Mouse (Mus musculus): ENCODE data around the gene Rfx2. TPM values are rescaled to one million over a fixed set of nuclear protein-coding genes. Genes with fewer than 3 reads are reported as not detected.
A peak's percentile ranks its signal among the peaks of the same experiment; 100 is the strongest.

Gene Rfx2
- polyA plus RNA-seq, 1 experiment from 2014 or later, result 5.0 TPM

DNA sequence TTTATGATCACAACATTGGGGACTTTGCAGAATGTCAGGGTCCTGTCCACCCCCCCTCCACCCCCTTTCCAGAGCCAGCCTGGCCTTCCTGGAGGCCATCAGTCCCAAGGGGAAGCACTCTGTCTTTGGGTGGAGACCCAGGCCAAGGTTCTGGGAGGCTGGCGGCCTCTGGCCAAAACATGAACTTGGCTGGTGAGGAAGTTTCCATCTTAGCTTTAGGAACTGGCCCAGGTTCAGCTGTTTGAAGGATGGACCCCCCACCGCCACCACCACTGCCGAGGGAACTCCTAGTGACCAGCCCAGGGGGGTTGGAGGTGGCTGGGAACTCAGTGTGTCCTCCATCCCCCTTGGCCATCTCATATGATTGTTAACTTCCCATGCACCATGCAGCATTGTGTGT, 69.7 kb downstream of the Rfx2 start:
- Histone ChIP-seq H3K4me2 (ENCODE audit: low read length) (no peak overlapping the region), H3K4me1 (ENCODE audit: control insufficient read depth in 2 of 2, insufficient read depth in 2 of 2, low read length in 2 of 2) (peaks cover 20 to 36% of the 10 kb centered on the region in 2 experiments), H3K27ac (replicated peaks in 1 of 2; ENCODE audit: control insufficient read depth in 1 of 2, insufficient read depth in 1 of 2, low read depth in 2 of 2, low read length in 2 of 2) (no peak overlapping the region), H3K36me3 (ENCODE audit: control insufficient read depth, insufficient read depth, low read length) (no peaks in the 10 kb centered on the region), H3K4me3 (ENCODE audit: control insufficient read depth in 1 of 2, insufficient read depth in 1 of 2, low read depth in 1 of 2, low read length in 2 of 2) (no peak overlapping the region), H3K9ac (ENCODE audit: low read length) (peak overlapping the region; percentile 67; the same call in 1 of the 2 replicates), H3K9me3 (ENCODE audit: control insufficient read depth, low read length) (no peaks in the 10 kb centered on the region), H3K27me3 (ENCODE audit: control insufficient read depth, insufficient read depth, low read length) (peaks cover 24% of the 10 kb centered on the region)
- 56% methylated on average over 3 of the region's 3 CpGs for WGBS
- ATAC-seq (ENCODE audit: insufficient number of reproducible peaks, insufficient read depth, low FRiP score, low read depth), result no peak

DNA sequence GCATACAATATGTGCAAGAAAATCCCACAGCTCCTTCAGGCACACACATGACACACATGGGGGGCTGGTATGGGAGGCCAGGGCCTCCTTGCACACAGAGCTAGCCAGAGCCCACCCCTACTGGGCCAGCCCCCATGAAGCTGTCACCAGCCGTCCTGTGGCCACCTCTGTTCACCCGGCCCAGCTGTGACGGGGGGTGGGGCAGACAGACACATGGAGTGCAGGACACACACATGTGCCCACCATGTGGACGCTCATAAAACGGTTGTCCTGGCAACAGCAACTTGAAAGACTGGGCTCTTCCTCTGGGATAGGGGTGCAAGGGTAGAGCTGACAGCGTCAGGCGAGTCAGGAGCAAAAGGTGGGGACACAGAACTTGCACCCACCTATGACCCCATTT, 71.6 kb downstream of the Rfx2 start:
- Histone ChIP-seq H3K9me3 (ENCODE audit: control insufficient read depth, low read length) (no peaks in the 10 kb centered on the region), H3K9ac (ENCODE audit: low read length) (no peak overlapping the region), H3K36me3 (ENCODE audit: control insufficient read depth, insufficient read depth, low read length) (no peaks in the 10 kb centered on the region), H3K27me3 (ENCODE audit: control insufficient read depth, insufficient read depth, low read length) (peaks cover 42% of the 10 kb centered on the region), H3K4me1 (ENCODE audit: control insufficient read depth in 2 of 2, insufficient read depth in 2 of 2, low read length in 2 of 2) (peaks cover 15 to 30% of the 10 kb centered on the region in 2 experiments), H3K4me3 (ENCODE audit: control insufficient read depth in 1 of 2, insufficient read depth in 1 of 2, low read depth in 1 of 2, low read length in 2 of 2) (no peak overlapping the region), H3K27ac (replicated peaks in 1 of 2; ENCODE audit: control insufficient read depth in 1 of 2, insufficient read depth in 1 of 2, low read depth in 2 of 2, low read length in 2 of 2) (no peak overlapping the region), H3K4me2 (ENCODE audit: low read length) (no peak overlapping the region)
- 52% methylated on average over 7 of the region's 7 CpGs for WGBS
- no peak for ATAC-seq (ENCODE audit: insufficient number of reproducible peaks, insufficient read depth, low FRiP score, low read depth)

DNA sequence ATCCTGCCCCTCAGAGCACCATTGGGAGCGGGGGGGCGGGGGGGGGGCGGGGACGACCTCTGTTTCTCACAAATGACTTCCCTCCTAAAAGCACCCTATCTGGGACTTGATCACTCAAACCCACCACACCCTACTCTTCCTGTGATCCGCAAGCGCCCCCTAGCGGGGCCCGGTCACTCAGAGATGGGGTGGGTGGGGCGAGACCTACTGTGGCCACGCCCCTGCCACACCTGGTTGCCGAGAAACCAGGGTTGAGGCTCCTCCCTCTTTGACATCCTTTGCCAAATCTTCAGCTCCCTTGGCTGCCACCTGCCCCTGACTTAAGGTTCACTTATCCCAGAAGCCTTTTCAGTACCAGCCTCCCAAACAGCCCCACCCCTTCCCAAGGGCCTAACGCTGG, 72.7 kb downstream of the Rfx2 start:
- peaks cover 12 to 25% of the 10 kb centered on the region in 2 experiments; a peak in 3 of 4 replicates for H3K4me1 ChIP-seq (ENCODE audit: control insufficient read depth in 2 of 2, insufficient read depth in 2 of 2, low read length in 2 of 2)

DNA sequence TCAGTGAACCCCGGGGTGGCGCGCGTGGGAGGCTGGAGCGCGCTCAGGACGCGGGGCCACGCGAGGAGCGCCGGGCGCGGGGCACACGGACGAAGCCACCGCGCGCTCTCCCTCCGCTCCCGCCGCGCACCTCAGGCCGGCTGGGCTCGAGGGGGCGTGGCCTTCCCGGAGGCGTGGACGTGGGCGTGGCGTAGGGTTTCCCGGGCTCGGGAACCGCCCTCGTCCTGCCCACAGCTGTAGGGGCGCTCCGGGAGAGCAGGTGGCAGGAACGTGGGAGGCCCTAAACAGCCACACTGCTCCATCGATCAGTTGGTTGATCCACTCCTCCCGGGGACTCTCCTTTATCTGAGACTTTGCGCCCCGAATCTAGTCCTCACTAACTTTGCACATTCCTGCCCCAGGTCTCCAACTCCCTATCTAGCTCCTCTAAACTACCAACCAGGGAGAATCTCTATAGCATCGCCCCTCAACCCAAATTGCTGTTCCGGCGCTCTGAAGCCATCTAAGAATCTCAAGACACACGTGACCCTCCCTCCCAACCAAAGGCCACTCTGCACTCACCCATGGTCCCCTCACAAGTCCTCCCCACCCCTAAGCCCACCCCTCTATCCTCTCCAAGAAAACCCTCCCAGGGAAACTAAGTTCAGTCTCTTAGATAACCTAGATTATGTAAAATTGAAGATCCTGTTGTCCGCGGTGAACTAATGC, 73.2 kb downstream of the Rfx2 start, which contains the start of gene Nrtn:
Gene Nrtn (minus strand): TSS at position 115 of the 708 bp plus-strand sequence.
- Histone ChIP-seq H3K9me3 (ENCODE audit: control insufficient read depth, low read length) (no peaks in the 10 kb centered on the region), H3K36me3 (ENCODE audit: control insufficient read depth, insufficient read depth, low read length) (no peaks in the 10 kb centered on the region), H3K27ac (replicated peaks in 1 of 2; ENCODE audit: control insufficient read depth in 1 of 2, insufficient read depth in 1 of 2, low read depth in 2 of 2, low read length in 2 of 2) (no peak within 1 kb of the TSS), H3K9ac (ENCODE audit: low read length) (peak within 1 kb of the TSS; percentile 70), H3K27me3 (ENCODE audit: control insufficient read depth, insufficient read depth, low read length) (peaks cover 59% of the 10 kb centered on the region), H3K4me2 (ENCODE audit: low read length) (peak within 1 kb of the TSS; percentile 92), H3K4me1 (ENCODE audit: control insufficient read depth in 2 of 2, insufficient read depth in 2 of 2, low read length in 2 of 2) (peaks cover 6 to 19% of the 10 kb centered on the region in 2 experiments; a peak in 3 of 4 replicates), H3K4me3 (ENCODE audit: control insufficient read depth in 1 of 2, insufficient read depth in 1 of 2, low read depth in 1 of 2, low read length in 2 of 2) (peak within 1 kb of the TSS; percentile 45 to 50)
- WGBS, result 2% methylated on average over 43 of the region's 48 CpGs
- peak; percentile 52 for ATAC-seq (ENCODE audit: insufficient number of reproducible peaks, insufficient read depth, low FRiP score, low read depth)

More for the DNA sequence above, 72.7 kb downstream of the Rfx2 start:
- Histone ChIP-seq H3K36me3 (ENCODE audit: control insufficient read depth, insufficient read depth, low read length) (no peaks in the 10 kb centered on the region), H3K27me3 (ENCODE audit: control insufficient read depth, insufficient read depth, low read length) (peaks cover 53% of the 10 kb centered on the region), H3K27ac (replicated peaks in 1 of 2; ENCODE audit: control insufficient read depth in 1 of 2, insufficient read depth in 1 of 2, low read depth in 2 of 2, low read length in 2 of 2) (no peak overlapping the region), H3K9ac (ENCODE audit: low read length) (no peak overlapping the region), H3K4me3 (ENCODE audit: control insufficient read depth in 1 of 2, insufficient read depth in 1 of 2, low read depth in 1 of 2, low read length in 2 of 2) (no peak overlapping the region), H3K4me2 (ENCODE audit: low read length) (peak overlapping the region; percentile 92), H3K9me3 (ENCODE audit: control insufficient read depth, low read length) (no peaks in the 10 kb centered on the region)
- WGBS, result 6% methylated on average over 12 of the region's 12 CpGs
- 0 out of 2 replicates have a peak, but pooled peaks have one; percentile 7 for ATAC-seq (ENCODE audit: insufficient number of reproducible peaks, insufficient read depth, low FRiP score, low read depth)

GRCm38 (mm10) chr17:56756703-56757399, 74.0 kb downstream of the Rfx2 start:
- no peaks in the 10 kb centered on the region for H3K9me3 ChIP-seq (ENCODE audit: control insufficient read depth, low read length)
- H3K4me3 ChIP-seq (ENCODE audit: control insufficient read depth in 1 of 2, insufficient read depth in 1 of 2, low read depth in 1 of 2, low read length in 2 of 2), result peak overlapping the region; percentile 45 to 50
- H3K4me1 ChIP-seq (ENCODE audit: control insufficient read depth in 2 of 2, insufficient read depth in 2 of 2, low read length in 2 of 2), result peaks cover 5 to 14% of the 10 kb centered on the region in 2 experiments; a peak in 3 of 4 replicates
- 1% methylated on average over 51 of the region's 51 CpGs for WGBS
- peak overlapping the region; percentile 70 for H3K9ac ChIP-seq (ENCODE audit: low read length)
- no peak overlapping the region for H3K27ac ChIP-seq (replicated peaks in 1 of 2; ENCODE audit: control insufficient read depth in 1 of 2, insufficient read depth in 1 of 2, low read depth in 2 of 2, low read length in 2 of 2)
- H3K27me3 ChIP-seq (ENCODE audit: control insufficient read depth, insufficient read depth, low read length), result peaks cover 66% of the 10 kb centered on the region
- no peaks in the 10 kb centered on the region for H3K36me3 ChIP-seq (ENCODE audit: control insufficient read depth, insufficient read depth, low read length)
- peak overlapping the region; percentile 92 for H3K4me2 ChIP-seq (ENCODE audit: low read length)
- 0 out of 2 replicates have a peak, but pooled peaks have one; percentile 3 for ATAC-seq (ENCODE audit: insufficient number of reproducible peaks, insufficient read depth, low FRiP score, low read depth)

DNA sequence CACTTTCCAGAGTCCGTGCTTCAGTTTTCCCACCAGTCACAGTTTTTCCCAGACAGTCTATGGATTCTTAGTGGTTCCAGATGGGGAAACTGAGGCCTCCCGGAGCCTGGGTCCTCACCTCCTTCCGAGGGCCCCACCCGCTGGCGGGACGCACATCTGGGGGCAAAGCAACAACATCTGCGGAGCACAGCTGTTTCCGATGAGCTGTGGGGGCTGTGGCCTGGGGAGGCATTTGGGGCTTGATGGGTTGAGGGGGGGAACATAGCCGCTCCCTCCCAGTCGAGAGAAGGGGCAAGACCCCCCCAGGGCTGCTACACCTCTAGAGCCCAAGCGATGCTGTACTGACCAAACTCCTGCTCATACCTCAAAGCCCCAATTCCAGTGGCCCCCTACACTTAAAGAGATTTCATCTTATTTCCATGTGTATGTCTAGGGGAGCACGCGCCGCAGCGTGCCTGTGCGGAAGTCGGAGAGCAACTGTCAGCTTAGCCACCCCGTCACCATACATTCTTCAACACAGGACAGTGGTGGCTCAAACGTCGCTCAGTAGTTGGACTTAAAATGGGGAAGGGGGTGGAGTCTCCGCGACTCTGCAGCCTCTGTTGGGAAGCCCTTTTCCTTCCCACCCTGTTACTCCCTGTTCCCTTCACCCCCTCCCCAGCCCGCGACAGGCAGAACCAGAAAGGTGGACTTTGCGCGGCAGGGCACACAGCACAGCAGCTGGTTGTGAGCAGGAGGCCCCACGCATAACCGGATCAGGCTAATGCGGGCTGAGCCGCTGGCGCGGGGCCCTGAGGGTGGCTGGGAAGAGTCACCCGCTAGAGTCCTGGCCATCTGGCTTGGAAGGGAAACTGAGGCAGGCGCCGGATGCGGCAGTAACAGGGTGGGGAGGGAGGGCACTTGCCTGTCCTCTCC, 76.3 kb downstream of the Rfx2 start:
- no peak overlapping the region for H3K9ac ChIP-seq (ENCODE audit: low read length)
- H3K9me3 ChIP-seq (ENCODE audit: control insufficient read depth, low read length), result 0 out of 2 replicates have a peak, but pooled peaks cover 2% of the 10 kb centered on the region
- H3K4me1 ChIP-seq (ENCODE audit: control insufficient read depth in 2 of 2, insufficient read depth in 2 of 2, low read length in 2 of 2), result peaks cover 3 to 10% of the 10 kb centered on the region in 2 experiments; a peak in 3 of 4 replicates
- H3K4me3 ChIP-seq (ENCODE audit: control insufficient read depth in 1 of 2, insufficient read depth in 1 of 2, low read depth in 1 of 2, low read length in 2 of 2), result peak overlapping the region in 1 of 2 experiments; percentile 4; a peak in 1 of 4 replicates
- ATAC-seq (ENCODE audit: insufficient number of reproducible peaks, insufficient read depth, low FRiP score, low read depth), result no peak
- 0 out of 2 replicates have a peak overlapping the region, but pooled peaks have one; percentile 4 for H3K4me2 ChIP-seq (ENCODE audit: low read length)
- H3K27ac ChIP-seq (replicated peaks in 1 of 2; ENCODE audit: control insufficient read depth in 1 of 2, insufficient read depth in 1 of 2, low read depth in 2 of 2, low read length in 2 of 2), result no peak overlapping the region
- peaks cover 78% of the 10 kb centered on the region for H3K27me3 ChIP-seq (ENCODE audit: control insufficient read depth, insufficient read depth, low read length)
- 12% methylated on average over 36 of the region's 36 CpGs for WGBS
- no peaks in the 10 kb centered on the region for H3K36me3 ChIP-seq (ENCODE audit: control insufficient read depth, insufficient read depth, low read length)

GRCm38 (mm10) chr17:56753452-56753851, 77.4 kb downstream of the Rfx2 start:
- ATAC-seq (ENCODE audit: insufficient number of reproducible peaks, insufficient read depth, low FRiP score, low read depth), result no peak
- 0 out of 2 replicates have a peak, but pooled peaks cover 2% of the 10 kb centered on the region for H3K9me3 ChIP-seq (ENCODE audit: control insufficient read depth, low read length)
- H3K4me2 ChIP-seq (ENCODE audit: low read length), result no peak overlapping the region
- peaks cover 3 to 10% of the 10 kb centered on the region in 2 experiments; a peak in 3 of 4 replicates for H3K4me1 ChIP-seq (ENCODE audit: control insufficient read depth in 2 of 2, insufficient read depth in 2 of 2, low read length in 2 of 2)
- H3K27me3 ChIP-seq (ENCODE audit: control insufficient read depth, insufficient read depth, low read length), result peaks cover 78% of the 10 kb centered on the region
- no peak overlapping the region for H3K27ac ChIP-seq (replicated peaks in 1 of 2; ENCODE audit: control insufficient read depth in 1 of 2, insufficient read depth in 1 of 2, low read depth in 2 of 2, low read length in 2 of 2)
- H3K4me3 ChIP-seq (ENCODE audit: control insufficient read depth in 1 of 2, insufficient read depth in 1 of 2, low read depth in 1 of 2, low read length in 2 of 2), result no peak overlapping the region
- H3K9ac ChIP-seq (ENCODE audit: low read length), result no peak overlapping the region
- no peaks in the 10 kb centered on the region for H3K36me3 ChIP-seq (ENCODE audit: control insufficient read depth, insufficient read depth, low read length)
- 28% methylated on average over 15 of the region's 15 CpGs for WGBS

Measured in heart, embryonic 14.5 days (tissue).